Mouse (Mus musculus): ENCODE results near the gene Ptprn2. TPM values are rescaled to one million over a fixed set of nuclear protein-coding genes. Genes with fewer than 3 reads are reported as not detected.

Gene Ptprn2
- total and polyA plus RNA-seq, 3 experiments: 0.17 TPM; not detected in 2

DNA sequence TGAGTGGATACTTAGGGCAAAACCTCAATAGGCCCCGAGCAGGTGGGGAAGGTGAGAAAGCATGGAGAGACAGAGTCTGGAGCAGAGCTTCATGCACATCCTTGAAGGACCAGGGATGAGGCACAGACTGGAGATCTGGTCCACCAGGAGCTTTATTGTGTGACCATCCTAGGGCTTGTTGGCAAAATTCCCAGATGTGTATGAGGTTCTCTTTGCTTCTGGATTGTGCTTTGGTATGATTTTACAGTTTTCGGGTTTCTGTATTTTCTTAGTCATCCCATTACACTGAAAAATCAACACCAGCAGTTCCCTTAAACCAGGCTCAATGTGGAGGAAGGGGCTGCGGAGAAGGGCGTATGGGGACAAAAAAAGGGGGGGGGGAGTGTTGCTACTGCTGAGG lies 621.2 kb downstream of the Ptprn2 start:
- H3K4me1 ChIP-seq (ENCODE audit: control insufficient read depth in 1 of 2, insufficient read depth in 2 of 2): peaks cover 0 to 9% of the 10 kb centered on the region in 2 experiments; a peak in 1 of 4 replicates

DNA sequence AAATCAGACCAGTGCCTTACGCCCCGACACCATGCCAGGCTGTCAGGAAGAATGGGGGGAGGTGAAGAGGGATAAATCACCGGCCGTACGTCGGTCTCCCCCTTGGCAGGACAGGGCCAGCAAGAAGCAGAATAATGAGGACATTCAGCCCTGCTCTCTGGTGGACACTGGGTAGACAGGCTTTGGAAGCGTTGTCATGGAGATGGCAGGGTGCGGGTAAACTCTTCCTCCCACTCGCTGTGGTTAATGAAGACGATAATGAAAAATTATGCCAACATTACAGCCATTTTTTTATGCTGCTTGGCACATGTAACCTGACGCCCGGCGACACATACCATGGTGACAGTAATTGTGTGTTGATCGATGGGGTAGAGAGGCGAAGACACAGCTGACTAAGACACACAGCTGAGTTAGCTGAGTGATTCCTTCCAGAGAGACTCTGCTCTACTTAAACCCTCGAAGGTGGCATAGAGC lies 621.7 kb downstream of the Ptprn2 start:
- H3K4me2 ChIP-seq (ENCODE audit: insufficient read depth, low read depth, poor library complexity, severe bottlenecking): no peak overlapping the region

More for the DNA sequence above, 621.2 kb downstream of the Ptprn2 start:
- H3K27me3 ChIP-seq (replicated peaks): peaks cover 4% of the 10 kb centered on the region
- no peak overlapping the region for H3K9ac ChIP-seq (ENCODE audit: insufficient read depth, low read depth)
- in situ Hi-C loops (cut with MboI; ENCODE audit: low pct_ligation_motif_present, low pct_unique_long_range_greater_than_20kb, low sequenced_read_pairs): no loop called here
- H3K36me3 ChIP-seq (replicated peaks in 1 of 2; ENCODE audit: control insufficient read depth in 1 of 2, insufficient read depth in 1 of 2, low read length in 1 of 2): no peaks in the 10 kb centered on the region
- H3K79me2 ChIP-seq (replicated peaks; ENCODE audit: control insufficient read depth, extremely low read depth, insufficient read depth, poor library complexity, severe bottlenecking): no peaks in the 10 kb centered on the region
- dilution Hi-C loops (cut with MboI; ENCODE audit: extremely low pct_ligation_motif_present, extremely low pct_unique_long_range_greater_than_20kb, low sequenced_read_pairs): no loop called here
- no peak for DNase-seq (ENCODE audit: extremely low read depth)
- no peak overlapping the region for H3K4me3 ChIP-seq (replicated peaks in 1 of 3; ENCODE audit: low read depth in 2 of 3, low read length in 2 of 3, poor library complexity in 1 of 3)
- no peak for TF ChIP-seq SIN3A (IDR thresholded peaks at IDR 0.05; ENCODE audit: low read length)
- TF ChIP-seq PAX5 (IDR thresholded peaks at IDR 0.05; ENCODE audit: low read length): no peak
- no peak for TF ChIP-seq UBTF (IDR thresholded peaks at IDR 0.05; ENCODE audit: low read depth, low read length)
- no peak for TF ChIP-seq MAFK (IDR thresholded peaks at IDR 0.05; ENCODE audit: insufficient replicate concordance, low read length)
- no peak for TF ChIP-seq TBP (conservative IDR thresholded peaks at IDR 0.05; ENCODE audit: low read depth, low read length)
- TF ChIP-seq POLR2A (IDR thresholded peaks at IDR 0.05; ENCODE audit: low read depth, low read length): no peak
- TF ChIP-seq ELF1 (IDR thresholded peaks at IDR 0.05; ENCODE audit: low read depth, low read length): no peak
- no peak for TF ChIP-seq USF1 (IDR thresholded peaks at IDR 0.05; ENCODE audit: low read depth, low read length)
- TF ChIP-seq RAD21 (IDR thresholded peaks at IDR 0.05; ENCODE audit: low read depth, low read length): no peak
- no peak for TF ChIP-seq CTCF (conservative IDR thresholded peaks at IDR 0.05 in 1 of 2, IDR thresholded peaks at IDR 0.05 in 1 of 2; ENCODE audit: low read depth in 2 of 2, low read length in 2 of 2)
- no peak for TF ChIP-seq USF2 (conservative IDR thresholded peaks at IDR 0.05; ENCODE audit: low read depth, low read length)
- no peak for TF ChIP-seq JUND (conservative IDR thresholded peaks at IDR 0.05; ENCODE audit: low read depth, low read length)
- TF ChIP-seq IRF4 (IDR thresholded peaks at IDR 0.05; ENCODE audit: low read depth, low read length): no peak
- H3K9me3 ChIP-seq (replicated peaks; ENCODE audit: low read length): no peaks in the 10 kb centered on the region
- H3K4me2 ChIP-seq (ENCODE audit: insufficient read depth, low read depth, poor library complexity, severe bottlenecking): no peak overlapping the region
- H3K27ac ChIP-seq (ENCODE audit: insufficient read depth, low read depth): no peak overlapping the region

More for the DNA sequence above, 621.7 kb downstream of the Ptprn2 start:
- Histone ChIP-seq H3K79me2 (replicated peaks; ENCODE audit: control insufficient read depth, extremely low read depth, insufficient read depth, poor library complexity, severe bottlenecking) (no peaks in the 10 kb centered on the region), H3K9ac (ENCODE audit: insufficient read depth, low read depth) (no peak overlapping the region), H3K27me3 (replicated peaks) (peaks cover 4% of the 10 kb centered on the region), H3K27ac (ENCODE audit: insufficient read depth, low read depth) (no peak overlapping the region), H3K4me3 (replicated peaks in 1 of 3; ENCODE audit: low read depth in 2 of 3, low read length in 2 of 3, poor library complexity in 1 of 3) (no peak overlapping the region), H3K4me1 (ENCODE audit: control insufficient read depth in 1 of 2, insufficient read depth in 2 of 2) (peaks cover 0 to 9% of the 10 kb centered on the region in 2 experiments; a peak in 1 of 4 replicates), H3K36me3 (replicated peaks in 1 of 2; ENCODE audit: control insufficient read depth in 1 of 2, insufficient read depth in 1 of 2, low read length in 1 of 2) (no peaks in the 10 kb centered on the region), H3K9me3 (replicated peaks; ENCODE audit: low read length) (no peaks in the 10 kb centered on the region)
- in situ Hi-C loops (cut with MboI; ENCODE audit: low pct_ligation_motif_present, low pct_unique_long_range_greater_than_20kb, low sequenced_read_pairs) (no loop called here), dilution Hi-C loops (cut with MboI; ENCODE audit: extremely low pct_ligation_motif_present, extremely low pct_unique_long_range_greater_than_20kb, low sequenced_read_pairs) (no loop called here)
- DNase-seq (ENCODE audit: extremely low read depth): no peak
- TF ChIP-seq TCF12 (IDR thresholded peaks at IDR 0.05; ENCODE audit: low read depth, low read length) (no peak), CTCF (conservative IDR thresholded peaks at IDR 0.05 in 1 of 2, IDR thresholded peaks at IDR 0.05 in 1 of 2; ENCODE audit: low read depth in 2 of 2, low read length in 2 of 2) (no peak), JUND (conservative IDR thresholded peaks at IDR 0.05; ENCODE audit: low read depth, low read length) (no peak), PAX5 (IDR thresholded peaks at IDR 0.05; ENCODE audit: low read length) (no peak), RAD21 (IDR thresholded peaks at IDR 0.05; ENCODE audit: low read depth, low read length) (no peak), MXI1 (IDR thresholded peaks at IDR 0.05; ENCODE audit: low read depth, low read length) (no peak), MYC (IDR thresholded peaks at IDR 0.05; ENCODE audit: low read depth, low read length) (no peak), ZKSCAN1 (IDR thresholded peaks at IDR 0.05; ENCODE audit: borderline replicate concordance, low read depth, low read length) (no peak)
